Mouse (Mus musculus): ENCODE measurements at regions not wholly inside any gene's neighbourhood (a gene's known extent, or its start where the extent isn't known, plus 50 kb on each side); places are given as distances from the start of the nearest gene placed in this dataset.

DNA sequence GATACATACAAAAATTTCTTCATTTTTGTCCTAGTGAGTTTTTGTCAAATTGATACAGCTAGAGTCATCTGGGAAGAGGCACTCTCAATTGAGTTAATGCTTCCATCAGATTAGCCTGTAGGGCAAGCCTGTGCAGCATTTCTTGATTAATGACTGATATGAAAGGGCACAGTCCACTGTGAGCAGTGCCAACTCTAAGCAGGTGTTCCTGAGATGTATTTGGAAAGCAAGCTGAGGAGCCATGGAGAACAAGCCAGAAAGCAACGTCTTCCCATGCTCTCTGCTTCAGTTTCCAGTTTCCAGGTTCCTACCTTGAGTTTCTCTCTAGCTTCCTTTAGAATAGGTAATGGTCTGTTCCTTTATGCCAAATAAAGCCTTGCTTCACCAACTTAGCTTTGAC, 125.5 kb upstream of the 1700064H15Rik start:
- no peak for TF ChIP-seq CTCF (IDR thresholded peaks at IDR 0.05; ENCODE audit: low read depth, low read length)
- no peak for TF ChIP-seq POLR2A (IDR thresholded peaks at IDR 0.05; ENCODE audit: insufficient read depth, low read length)

Data from ES-Bruce4 (cell line).